Mouse (Mus musculus) lung, postnatal 25 days (tissue): ENCODE measurements around the gene Lypd6b.

ENCODE experiments used
- DNase-seq: peaks from one replicate; pipeline ENCODE4 v3.0.0; 2022; ENCODE audit warnings: low spot score

Lypd6b gene

DNA sequence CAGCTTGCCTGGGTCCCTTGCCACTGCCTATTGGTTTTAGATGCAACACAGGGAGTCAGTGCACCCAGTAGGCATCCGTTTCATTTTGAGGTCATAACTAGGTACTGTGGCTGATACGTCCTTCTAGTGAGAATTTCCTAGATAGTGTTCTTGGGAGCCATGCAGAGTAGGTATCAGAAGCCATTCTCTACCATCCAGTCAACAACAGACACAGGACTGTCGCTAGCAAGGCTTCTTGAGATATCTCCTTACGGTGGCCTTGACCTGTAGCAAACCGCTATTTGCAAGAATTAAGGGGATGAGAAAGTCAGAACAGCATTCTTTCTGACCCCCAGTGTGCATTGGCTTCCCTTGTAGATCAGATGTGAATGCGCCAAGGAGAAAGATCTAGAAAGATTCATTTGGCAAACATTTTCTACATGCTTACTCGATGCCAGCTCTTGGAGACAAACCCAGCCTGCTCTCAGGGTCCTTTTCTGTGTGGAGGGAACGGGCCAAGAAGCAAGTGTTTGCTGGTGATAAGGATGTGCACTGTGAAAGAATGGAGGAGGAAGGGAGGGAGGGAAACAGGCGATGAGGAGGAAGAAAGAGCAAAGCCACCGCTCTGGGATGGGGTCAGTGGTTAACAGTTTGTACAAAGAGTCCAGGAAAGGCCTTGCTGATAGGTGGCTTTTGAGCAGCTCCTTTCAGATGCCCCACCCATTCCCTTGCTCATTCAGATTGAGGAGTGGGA lies 82.5 kb downstream of the Lypd6b start:
- no peak for DNase-seq

GRCm38 (mm10) chr2:49871012-49871411 lies 83.5 kb downstream of the Lypd6b start:
- no peak for DNase-seq

DNA sequence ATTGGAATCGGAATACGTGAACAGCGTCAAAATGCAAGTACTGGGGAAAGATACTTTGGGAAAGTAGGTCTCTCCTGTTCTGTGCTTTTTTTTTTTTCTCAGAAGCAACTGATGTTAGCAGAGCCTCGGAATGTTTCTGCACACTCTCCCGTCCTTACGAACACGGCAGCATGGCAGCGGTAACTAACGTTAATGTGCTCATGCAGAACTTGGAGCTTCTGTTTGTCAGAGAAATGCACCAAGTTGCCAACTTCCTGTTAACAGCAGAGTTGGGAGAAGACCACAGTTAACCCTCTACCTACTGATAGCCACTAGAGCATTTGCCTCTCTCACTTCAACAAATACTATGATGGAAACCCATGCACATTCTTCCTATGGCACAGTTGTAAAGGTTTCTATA lies 93.0 kb downstream of the Lypd6b start:
- no peak for DNase-seq

DNA sequence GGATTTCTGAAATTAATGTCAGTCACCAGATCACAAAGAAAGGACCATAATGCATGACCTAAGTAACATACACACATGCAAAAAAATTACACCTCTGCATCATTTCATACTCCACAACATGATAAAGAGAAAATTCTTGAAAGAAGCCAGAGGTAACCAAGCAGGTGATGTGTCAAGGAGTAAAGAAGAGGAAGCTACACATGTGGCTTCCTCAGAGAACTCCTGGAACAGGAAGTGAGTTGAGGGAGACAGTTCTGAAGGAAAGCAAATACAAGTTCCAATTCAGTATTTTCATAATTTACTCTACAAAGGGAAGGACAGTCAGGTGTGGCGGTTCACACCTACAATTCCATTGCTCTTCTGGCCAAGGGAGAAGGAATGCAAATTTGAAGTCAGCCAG lies 93.5 kb downstream of the Lypd6b start:
- no peak for DNase-seq

GRCm38 (mm10) chr2:49882461-49882860 lies 95.0 kb downstream of the Lypd6b start:
- DNase-seq: no peak

GRCm38 (mm10) chr2:49883990-49884389 lies 96.5 kb downstream of the Lypd6b start:
- DNase-seq: no peak

DNA sequence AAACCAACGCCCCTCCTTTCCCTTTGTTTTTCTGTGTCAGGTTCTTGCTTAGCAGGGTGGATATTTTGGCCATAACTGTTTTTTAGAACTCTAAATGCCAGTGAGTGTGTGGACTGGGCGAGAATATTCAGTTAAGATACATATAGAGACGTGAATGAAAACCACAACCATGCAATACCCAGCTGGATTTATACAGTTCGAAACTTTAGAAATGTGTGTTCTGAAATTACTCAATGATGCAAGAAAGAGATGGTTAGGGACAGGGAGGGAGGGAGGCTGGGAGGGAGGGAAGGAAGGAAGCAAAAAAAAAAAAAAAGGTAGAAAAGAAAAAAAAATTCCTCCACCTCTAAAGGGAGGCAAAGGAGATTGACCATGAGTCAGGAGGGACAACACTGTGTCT lies 98.7 kb downstream of the Lypd6b start:
- DNase-seq: no peak

DNA sequence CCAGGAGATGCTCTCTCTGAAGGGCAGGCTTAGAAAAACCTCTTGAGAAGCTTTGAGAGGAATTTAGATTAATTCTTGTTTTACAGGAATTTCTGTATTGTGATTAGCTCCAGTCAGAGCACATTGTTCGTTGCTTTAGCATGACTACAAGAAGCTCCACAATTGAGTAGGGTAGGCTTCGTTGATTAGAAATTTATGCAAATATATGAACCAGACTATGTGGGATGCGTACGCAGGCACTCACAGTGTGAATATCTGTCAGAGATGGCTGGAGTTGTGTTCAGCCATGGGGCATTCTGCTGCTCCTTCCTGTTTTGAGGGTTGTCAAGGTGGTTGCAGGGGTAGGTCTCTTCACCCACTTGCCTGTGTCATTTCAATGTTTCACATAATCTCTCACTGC lies 100.9 kb downstream of the Lypd6b start:
- DNase-seq: no peak

DNA sequence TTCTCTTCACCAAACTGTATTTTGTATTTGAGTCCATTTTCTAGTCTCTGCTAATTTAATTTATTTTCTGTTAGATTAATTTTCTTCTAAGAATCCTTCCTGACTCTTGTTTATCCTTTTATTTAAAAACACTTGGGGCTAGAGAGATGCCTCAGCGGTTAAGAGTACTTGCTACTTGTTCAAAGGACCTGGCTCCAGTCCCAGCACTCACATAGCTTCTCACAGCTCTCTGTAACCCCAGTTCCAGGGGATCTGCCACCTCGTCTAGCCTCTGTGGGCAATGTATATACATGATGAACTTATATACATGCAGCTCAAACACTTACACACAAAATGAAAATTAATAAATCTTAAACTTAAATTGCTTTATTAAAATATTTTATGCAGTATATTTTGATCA lies 103.2 kb downstream of the Lypd6b start:
- peak; percentile 5 for DNase-seq

- no peak for DNase-seq
Observed at GRCm38 (mm10) chr2:49909838-49910407, 122.4 kb downstream of the Lypd6b start.

DNA sequence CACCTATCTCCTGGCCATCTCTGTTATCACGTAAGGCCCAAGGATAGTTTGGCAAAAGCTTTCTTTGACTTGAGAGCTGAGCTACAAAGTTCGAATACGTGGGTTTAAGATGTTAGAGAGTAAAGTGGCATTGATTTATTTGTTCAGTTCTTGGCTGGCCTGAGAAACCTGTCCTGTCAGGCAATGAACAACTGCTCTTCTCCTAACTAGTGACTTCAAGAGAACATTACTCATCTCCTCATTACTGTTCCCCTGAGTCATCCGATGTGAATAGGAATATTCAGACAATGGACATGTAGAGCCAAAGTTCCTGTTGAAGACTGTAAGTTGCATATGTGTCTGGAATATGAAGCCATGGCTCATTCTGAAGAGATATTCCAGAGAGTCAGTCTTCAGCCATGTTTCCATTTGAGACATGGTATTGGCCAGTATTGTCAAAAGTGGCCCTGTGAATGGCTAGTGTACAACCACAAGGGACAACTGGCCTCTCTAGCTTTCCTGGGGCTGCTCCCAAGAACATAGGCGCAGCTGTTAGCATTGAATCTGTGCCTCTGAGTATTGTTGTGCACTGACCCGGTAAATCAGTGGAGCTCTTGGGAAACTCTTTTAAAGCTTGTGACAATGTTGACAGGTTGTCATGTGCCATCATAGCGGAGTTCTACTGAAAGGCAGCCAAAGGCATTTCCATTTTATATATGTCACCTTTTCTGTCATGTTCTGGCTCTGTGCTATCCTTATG lies 124.0 kb downstream of the Lypd6b start:
- DNase-seq: no peak

DNA sequence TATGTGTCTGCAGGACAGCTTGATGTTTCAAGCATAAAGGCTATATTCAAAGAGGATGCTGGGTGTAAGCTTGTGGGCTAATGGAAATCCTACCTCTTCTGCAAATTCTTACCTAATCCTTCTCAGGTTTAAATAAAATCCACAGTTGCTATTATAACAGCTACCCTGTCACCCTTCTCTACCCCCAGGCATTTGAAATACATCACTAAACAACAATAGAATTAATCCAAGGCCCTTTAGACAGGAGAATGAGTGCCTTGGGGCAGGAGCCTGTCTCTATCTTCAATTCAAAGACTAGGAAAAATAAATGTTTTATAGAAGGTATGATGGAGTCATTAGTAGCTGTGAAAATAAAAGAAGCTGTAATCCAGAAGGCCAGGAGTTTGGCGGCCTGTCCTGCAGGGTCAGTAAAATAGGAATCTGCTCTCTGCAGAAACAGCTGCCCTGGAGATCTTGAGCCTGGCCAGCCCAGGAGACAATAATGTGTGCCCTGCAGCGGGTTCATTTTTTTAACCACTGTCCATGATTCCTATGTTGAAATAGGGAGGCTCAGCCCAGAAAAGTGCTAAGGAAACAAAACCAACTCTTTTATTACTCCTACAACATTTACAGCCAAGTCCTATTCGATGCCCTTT lies 124.9 kb downstream of the Lypd6b start:
- DNase-seq: no peak

GRCm38 (mm10) chr2:49917489-49917888 lies 130.0 kb downstream of the Lypd6b start:
- DNase-seq: no peak

GRCm38 (mm10) chr2:49918132-49918531 lies 130.6 kb downstream of the Lypd6b start:
- no peak for DNase-seq

DNA sequence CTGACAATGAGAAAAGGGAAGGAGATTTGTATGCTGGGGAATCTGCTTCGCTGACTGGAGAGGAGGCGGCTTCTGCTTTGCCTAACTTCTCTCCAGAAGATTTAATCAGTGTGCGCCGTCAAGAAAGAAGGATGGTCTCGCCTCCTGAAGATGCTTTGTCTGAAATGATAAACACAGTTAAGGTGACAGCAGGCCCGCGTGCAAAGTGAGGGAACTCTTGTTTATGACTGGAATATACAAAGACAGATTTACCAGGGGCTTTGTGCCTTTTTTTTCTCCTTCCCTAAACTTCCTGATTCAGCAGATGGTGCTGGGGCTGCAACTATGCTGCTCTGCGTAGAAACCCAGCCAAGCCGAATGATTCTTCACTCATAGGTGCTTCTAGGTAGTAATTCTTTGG lies 131.2 kb downstream of the Lypd6b start:
- DNase-seq: no peak

- no peak for DNase-seq
Observed at GRCm38 (mm10) chr2:49921948-49922347, 134.5 kb downstream of the Lypd6b start.

- no peak for DNase-seq
Observed at GRCm38 (mm10) chr2:49922810-49923209, 135.3 kb downstream of the Lypd6b start.

DNA sequence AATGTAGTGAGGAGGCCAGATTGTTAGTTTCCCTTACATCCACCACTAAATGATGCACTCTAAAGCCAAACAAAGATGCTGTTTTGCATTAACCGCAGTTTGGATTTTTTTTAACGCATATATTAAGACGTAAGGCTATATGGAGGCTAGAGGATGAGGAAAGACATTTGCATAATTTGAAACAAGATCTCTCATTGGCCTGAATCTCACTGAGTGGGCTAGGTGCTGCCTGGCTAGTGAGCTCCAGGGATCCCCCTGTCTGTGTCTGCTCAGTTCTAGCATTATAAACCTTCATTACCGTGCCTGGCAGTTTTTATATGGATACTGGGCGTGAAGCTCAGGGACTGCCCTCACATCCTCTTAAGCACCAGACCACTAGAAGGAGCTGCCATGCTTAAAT lies 138.7 kb downstream of the Lypd6b start:
- no peak for DNase-seq

DNA sequence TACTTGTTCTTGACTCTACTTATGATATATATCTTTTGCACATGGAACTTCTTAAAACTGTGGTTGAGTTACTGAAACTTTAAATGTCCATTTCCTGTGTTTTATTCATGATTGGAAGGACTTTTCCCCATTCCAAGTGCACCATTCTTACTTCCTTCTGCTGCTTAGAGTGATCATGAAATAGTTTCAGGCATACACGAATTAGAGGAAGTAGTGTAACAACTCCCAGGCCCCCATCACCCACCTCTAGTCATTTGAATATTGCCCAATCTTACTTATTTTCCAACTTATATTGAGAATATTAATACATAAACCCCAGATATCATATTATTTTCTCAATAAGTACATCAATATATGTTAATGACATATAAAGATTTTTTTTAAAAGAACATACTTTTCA lies 139.9 kb downstream of the Lypd6b start:
- no peak for DNase-seq

DNA sequence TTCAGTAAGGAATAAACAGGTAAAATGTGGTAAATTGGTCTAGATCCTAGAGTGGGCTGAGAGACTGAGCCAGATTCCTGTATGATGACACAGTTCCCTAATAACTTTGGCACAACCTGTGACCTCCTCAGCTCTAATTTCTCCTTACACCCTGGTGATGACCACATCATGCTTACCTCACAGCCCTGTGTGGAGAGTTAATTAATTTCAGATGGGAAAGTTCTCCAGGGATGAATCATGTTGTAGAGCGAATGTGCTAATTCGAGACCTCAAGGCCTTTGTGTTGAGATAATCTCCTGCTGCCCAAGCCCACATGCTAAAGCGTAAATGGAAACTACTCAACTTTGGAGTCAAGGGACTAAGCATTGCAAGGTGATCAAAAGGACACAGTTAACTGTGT lies 142.4 kb downstream of the Lypd6b start:
- no peak for DNase-seq

DNA sequence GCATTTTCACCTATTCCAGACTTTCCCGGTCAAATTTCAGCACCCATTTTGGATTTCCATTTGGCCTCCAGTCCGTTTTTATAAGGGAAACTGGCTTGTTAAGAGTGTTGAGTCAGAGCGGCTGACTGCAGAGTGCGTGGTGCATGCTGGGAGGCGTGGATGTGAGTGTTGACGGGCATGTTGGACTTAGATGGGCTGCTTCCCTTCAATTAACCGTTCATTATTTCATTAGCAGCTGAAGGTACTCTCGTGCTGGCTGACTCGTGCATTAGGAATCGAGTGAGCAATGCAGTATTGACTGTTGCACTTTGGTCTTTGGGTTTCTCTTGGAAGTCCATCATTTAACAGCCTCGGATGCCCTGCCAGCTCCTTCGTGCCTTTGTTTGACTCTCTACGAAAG lies 150.1 kb downstream of the Lypd6b start:
- no peak for DNase-seq

DNA sequence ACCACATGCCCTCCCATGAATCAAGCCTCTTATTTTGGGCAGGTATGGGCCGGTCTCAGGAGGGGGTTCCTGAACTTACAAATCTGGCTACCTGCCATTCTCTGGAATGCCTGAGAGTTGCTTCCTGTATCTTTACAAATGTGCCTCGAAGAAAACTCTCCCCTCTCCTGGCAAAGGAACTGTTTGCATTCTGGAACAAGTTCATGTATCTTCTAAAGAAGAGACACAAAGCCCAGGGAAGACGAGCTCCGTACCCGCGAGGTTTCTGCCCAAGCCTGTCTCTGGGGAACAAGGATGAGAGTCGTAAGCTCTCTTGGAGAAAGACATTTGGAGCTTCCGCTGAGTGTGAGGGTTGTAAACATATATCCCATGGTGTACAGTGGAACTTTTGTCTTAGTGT lies 150.8 kb downstream of the Lypd6b start:
- no peak for DNase-seq

GRCm38 (mm10) chr2:49940372-49940771 lies 152.9 kb downstream of the Lypd6b start:
- DNase-seq: no peak
